Mouse (Mus musculus) erythroblast, embryonic 14.5 days (primary cell): ENCODE measurements around the gene Pitpna. TPM values are rescaled to one million over a fixed set of nuclear protein-coding genes. Genes with fewer than 3 reads are reported as not detected.
"Not testable (repeated sequence)": the region's sequence is repeated elsewhere in the genome, so short reads cannot be mapped to it uniquely, and the experiment has no call there.

ENCODE experiments used
- H3K27me3 ChIP-seq: 2 replicates; pipeline ENCODE4 v1.6.1; 2012; ENCODE audit warnings: inconsistent platforms; ENCODE audit not compliant: control insufficient read depth
- H3K36me3 ChIP-seq: 2 replicates; pipeline ENCODE4 v1.6.1; 2012; ENCODE audit warnings: mild to moderate bottlenecking, inconsistent platforms; ENCODE audit not compliant: control insufficient read depth
- H3K4me1 ChIP-seq: 2 replicates; pipeline ENCODE4 v1.6.1; 2012; ENCODE audit warnings: inconsistent platforms; ENCODE audit not compliant: control insufficient read depth
- H3K4me3 ChIP-seq: replicated peaks from 2 replicates; pipeline ENCODE3; 2012; ENCODE audit warnings: moderate library complexity, mild to moderate bottlenecking, inconsistent platforms
- H3K9me3 ChIP-seq: 2 replicates; pipeline ENCODE4 v1.6.1; 2012; ENCODE audit warnings: low read length, inconsistent platforms, mixed read lengths; ENCODE audit not compliant: control insufficient read depth
- GATA1 ChIP-seq: IDR thresholded peaks from 2 replicates; pipeline ENCODE4 v1.6.1; 2012; ENCODE audit warnings: low read length, inconsistent platforms, mixed read lengths
- TAL1 ChIP-seq: IDR thresholded peaks from 3 replicates; pipeline ENCODE4 v1.6.1; 2012; ENCODE audit warnings: low read length, inconsistent platforms, mixed read lengths
- polyA plus RNA-seq: library from polyadenylated mRNA; stranded (reverse); fragments of >175 nt; gene quantifications from 2 replicates; pipeline ENCODE4 v1.2.3, GENCODE M21; 2012

Pitpna gene
- polyA plus RNA-seq, 1 experiment: 2.7 TPM

DNA sequence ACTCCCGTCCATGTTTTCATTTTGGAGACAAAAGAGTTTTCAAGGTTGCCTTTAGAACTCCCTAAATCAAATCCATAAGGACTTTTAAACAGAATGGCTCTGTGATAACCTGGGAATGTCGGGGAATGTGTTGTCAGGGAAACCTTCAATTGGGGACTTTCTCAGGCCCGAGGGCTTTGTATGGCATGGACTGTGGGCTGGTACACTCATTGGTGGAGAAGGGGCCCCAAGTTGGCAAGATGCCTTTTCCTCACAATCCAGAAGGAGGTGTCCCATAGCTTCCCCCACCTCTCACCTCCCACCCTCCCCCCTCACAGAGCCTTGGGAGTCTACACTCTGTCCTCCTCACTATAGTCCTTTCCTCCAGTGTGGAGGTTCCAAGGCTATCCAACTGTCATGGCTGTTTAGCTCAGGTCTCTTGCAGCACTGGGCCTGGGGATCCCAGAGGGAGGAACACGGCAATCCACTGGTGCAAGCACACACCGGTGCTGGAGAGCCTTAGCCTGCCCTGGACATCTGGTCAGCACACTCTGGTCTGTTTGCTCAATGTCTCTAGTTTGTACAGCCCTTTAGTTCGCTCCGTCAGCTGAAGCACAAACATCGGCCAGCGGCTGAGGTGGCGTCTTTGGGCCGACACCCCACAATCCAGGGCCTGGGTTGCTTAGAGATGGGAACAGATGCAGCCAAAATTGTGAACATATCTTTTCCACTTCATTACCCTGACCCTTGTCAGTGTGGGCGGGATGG, 37.5 kb upstream of the Pitpna start:
- TF ChIP-seq TAL1: no peak
- Histone ChIP-seq H3K4me3 (no peak overlapping the region), H3K36me3 (no peaks in the 10 kb centered on the region), H3K9me3 (no peaks in the 10 kb centered on the region), H3K4me1 (peaks cover 19% of the 10 kb centered on the region), H3K27me3 (no peaks in the 10 kb centered on the region)

GRCm38 (mm10) chr11:75551321-75551720, 36.6 kb upstream of the Pitpna start:
- TF ChIP-seq TAL1 (no peak), GATA1 (no peak)
- Histone ChIP-seq H3K4me1 (peaks cover 10% of the 10 kb centered on the region), H3K36me3 (no peaks in the 10 kb centered on the region), H3K4me3 (no peak overlapping the region), H3K9me3 (no peaks in the 10 kb centered on the region), H3K27me3 (no peaks in the 10 kb centered on the region)

DNA sequence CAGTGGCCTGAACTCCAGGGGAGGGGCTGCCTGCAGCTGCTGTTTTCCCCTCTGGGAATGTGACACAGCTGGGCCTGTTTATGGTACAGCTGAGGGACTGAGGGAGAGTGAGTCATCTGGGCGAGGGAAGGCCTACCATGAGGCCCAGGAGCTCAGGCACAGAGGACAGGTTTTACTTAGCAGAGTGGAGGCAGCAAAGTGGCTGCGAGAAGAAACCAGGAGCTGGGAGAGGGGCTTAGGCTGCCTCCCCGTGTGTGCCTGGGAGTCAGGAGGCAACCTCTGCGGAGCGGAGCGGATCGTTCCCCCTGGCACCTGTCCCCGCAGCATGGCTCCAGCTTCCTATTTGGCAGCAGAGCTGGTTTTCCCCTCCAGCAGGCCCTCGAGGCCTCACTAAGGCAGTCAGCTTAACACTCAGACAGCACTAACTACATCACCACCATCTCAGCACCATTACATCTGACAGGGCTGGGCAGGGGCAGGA, 35.9 kb upstream of the Pitpna start:
- no peak for TF ChIP-seq GATA1
- no peak for TF ChIP-seq TAL1
- Histone ChIP-seq H3K9me3 (no peaks in the 10 kb centered on the region), H3K27me3 (no peaks in the 10 kb centered on the region), H3K36me3 (no peaks in the 10 kb centered on the region), H3K4me1 (peaks cover 4% of the 10 kb centered on the region), H3K4me3 (no peak overlapping the region)

DNA sequence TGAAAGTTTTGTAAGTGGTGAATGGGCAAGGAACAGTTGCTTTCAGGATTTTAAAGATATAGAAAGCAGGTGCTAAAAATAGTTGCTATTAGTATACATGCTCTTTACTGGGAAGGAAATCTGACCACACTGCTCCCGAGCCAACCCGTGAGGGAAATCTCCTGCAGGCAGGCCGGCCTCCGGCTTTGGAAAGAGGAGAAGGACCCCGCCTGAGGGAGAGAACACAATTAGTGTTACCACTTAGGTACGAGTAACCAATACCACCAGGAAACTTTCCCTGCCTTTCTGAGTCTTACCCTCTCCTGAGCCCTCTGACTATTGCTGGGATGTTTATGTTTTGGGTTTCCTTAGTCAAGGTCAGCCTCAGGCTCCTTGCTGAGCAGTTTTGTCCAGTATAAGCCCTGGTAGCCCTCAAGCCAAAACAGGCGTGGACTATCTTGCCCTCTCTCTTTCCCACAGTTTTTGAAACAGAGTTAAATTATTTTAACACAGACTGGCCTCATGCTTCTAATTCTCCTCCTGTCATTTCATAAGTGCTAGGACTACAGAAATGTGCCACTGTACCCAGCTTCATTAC, 34.9 kb upstream of the Pitpna start:
- H3K36me3 ChIP-seq: no peaks in the 10 kb centered on the region

GRCm38 (mm10) chr11:75556006-75556405, 31.9 kb upstream of the Pitpna start:
- not testable (repeated sequence) for H3K9me3 ChIP-seq, H3K27me3 ChIP-seq, H3K4me1 ChIP-seq, H3K36me3 ChIP-seq, H3K4me3 ChIP-seq

More for the DNA sequence above, 34.9 kb upstream of the Pitpna start:
- Histone ChIP-seq H3K27me3 (no peaks in the 10 kb centered on the region), H3K4me1 (no peaks in the 10 kb centered on the region), H3K9me3 (peaks cover 1% of the 10 kb centered on the region), H3K4me3 (no peak overlapping the region)
- no peak for TF ChIP-seq TAL1
- TF ChIP-seq GATA1: no peak

DNA sequence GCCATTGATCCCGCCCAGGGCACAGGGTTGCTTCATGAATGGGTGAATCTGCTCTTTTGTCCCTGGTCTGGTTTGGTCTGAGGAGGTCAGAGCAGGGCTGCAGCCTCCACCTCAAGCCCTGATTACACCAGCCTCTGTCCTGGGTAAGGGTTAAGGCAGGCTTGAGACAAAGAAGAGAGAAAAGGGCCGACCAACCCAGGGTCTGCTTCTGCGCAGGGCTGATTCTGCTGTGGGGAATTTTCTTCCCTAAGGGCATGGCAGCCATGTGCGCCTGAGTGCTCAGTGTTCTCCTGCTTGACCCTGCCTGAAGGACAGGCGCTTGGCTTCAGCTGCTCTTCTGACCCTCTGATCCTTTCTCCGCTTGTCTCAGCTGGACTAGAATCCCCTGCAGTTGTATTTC, 30.8 kb upstream of the Pitpna start:
- H3K4me1 ChIP-seq: no peaks in the 10 kb centered on the region
- H3K27me3 ChIP-seq: no peaks in the 10 kb centered on the region
- peaks cover 4% of the 10 kb centered on the region for H3K9me3 ChIP-seq
- TF ChIP-seq TAL1: no peak
- no peak for TF ChIP-seq GATA1
- H3K36me3 ChIP-seq: no peaks in the 10 kb centered on the region
- no peak overlapping the region for H3K4me3 ChIP-seq

- peaks cover 4% of the 10 kb centered on the region for H3K9me3 ChIP-seq
- no peaks in the 10 kb centered on the region for H3K27me3 ChIP-seq
- no peak overlapping the region for H3K4me3 ChIP-seq
- no peak for TF ChIP-seq GATA1
- no peak for TF ChIP-seq TAL1
- no peaks in the 10 kb centered on the region for H3K4me1 ChIP-seq
- peaks cover 2% of the 10 kb centered on the region for H3K36me3 ChIP-seq
Observed at GRCm38 (mm10) chr11:75558101-75558500, 29.8 kb upstream of the Pitpna start.

DNA sequence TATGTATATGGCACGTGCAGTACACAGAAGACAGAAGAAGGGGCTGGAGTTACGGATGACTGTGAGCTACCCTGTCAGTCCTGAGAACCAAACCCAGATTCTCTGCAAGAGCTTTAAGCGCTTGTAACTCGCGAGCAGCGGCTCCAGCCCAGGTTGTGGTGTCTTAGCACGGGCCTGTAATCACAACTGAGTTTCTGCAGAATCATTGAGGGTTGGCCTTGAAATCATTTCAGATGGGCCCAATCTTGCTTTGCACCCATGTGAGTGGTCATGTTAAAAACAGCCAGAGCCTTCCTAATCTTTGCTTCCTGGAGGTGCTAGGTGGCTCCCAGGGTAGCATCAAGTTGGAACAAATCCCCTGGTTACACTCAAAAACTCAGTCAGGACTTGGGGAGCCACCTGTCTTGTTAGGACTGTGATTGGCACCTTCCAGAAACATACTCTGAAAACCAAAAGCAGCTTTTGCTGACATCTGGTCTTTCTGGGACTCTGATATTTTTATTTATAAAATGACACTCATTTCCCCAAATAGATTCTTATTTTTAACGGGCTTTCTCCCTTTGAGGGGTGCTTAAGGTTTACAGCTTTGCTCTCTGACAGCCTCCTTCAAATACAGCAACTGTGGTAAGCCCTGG, 27.9 kb upstream of the Pitpna start:
- Histone ChIP-seq H3K4me1 (no peaks in the 10 kb centered on the region; the same call in 1 of the 2 replicates), H3K9me3 (peaks cover 4% of the 10 kb centered on the region), H3K4me3 (no peak overlapping the region), H3K27me3 (no peaks in the 10 kb centered on the region), H3K36me3 (peaks cover 2% of the 10 kb centered on the region)
- TF ChIP-seq TAL1 (no peak), GATA1 (no peak)
